Mouse (Mus musculus): ENCODE data around the gene Irf2.

- TF ChIP-seq EP300 (IDR thresholded peaks at IDR 0.05; ENCODE audit: low read depth) (no peak), CTCF (IDR thresholded peaks at IDR 0.05; ENCODE audit: low read depth) (no peak)
These were observed 110.8 kb downstream of the Irf2 start for GRCm38 (mm10) chr8:46850258-46850897.

Measured in liver, postnatal 0 days (tissue).